Mouse (Mus musculus) lung, embryonic 14.5 days (tissue): ENCODE data around the gene Tiprl. TPM values are rescaled to one million over a fixed set of nuclear protein-coding genes. Genes with fewer than 3 reads are reported as not detected.
A peak's percentile ranks its signal among the peaks of the same experiment; 100 is the strongest.

Experiments
- ATAC-seq: fragments of 200-750 bp; cut with Nextera tagmentation; 2 replicates; pipeline ENCODE4 v1.8.0; 2017; ENCODE audit warnings: mild to moderate bottlenecking, moderate TSS enrichment, moderate library complexity; ENCODE audit not compliant: insufficient read depth
- DNase-seq: peaks from one replicate; pipeline ENCODE4 v3.0.0-alpha.2; 2015
- H3K27ac ChIP-seq: fragments of 300-500 bp; sonication (generic); 2 replicates; pipeline ENCODE4 v1.5.1; 2014; ENCODE audit warnings: low read depth, mild to moderate bottlenecking, moderate library complexity
- H3K27me3 ChIP-seq: fragments of 300-500 bp; sonication (generic); 2 replicates; pipeline ENCODE4 v1.6.1; 2014; ENCODE audit warnings: low read length, control low read depth; ENCODE audit not compliant: insufficient read depth
- H3K36me3 ChIP-seq: fragments of 300-500 bp; sonication (generic); 2 replicates; pipeline ENCODE4 v1.6.1; 2014; ENCODE audit warnings: control low read depth; ENCODE audit not compliant: insufficient read depth
- H3K4me1 ChIP-seq: fragments of 300-500 bp; sonication (generic); 2 replicates; pipeline ENCODE4 v1.6.1; 2014; ENCODE audit warnings: antibody characterized with exemption, control low read depth; ENCODE audit not compliant: insufficient read depth
- H3K4me2 ChIP-seq: fragments of 300-500 bp; sonication (generic); 2 replicates; pipeline ENCODE4 v1.6.1; 2014; ENCODE audit warnings: mild to moderate bottlenecking
- H3K4me3 ChIP-seq: fragments of 300-500 bp; sonication (generic); 2 replicates; pipeline ENCODE4 v1.5.1; 2014; ENCODE audit warnings: low read depth, low read length
- H3K9ac ChIP-seq: fragments of 300-500 bp; sonication (generic); 2 replicates; pipeline ENCODE4 v1.6.1; 2014
- H3K9me3 ChIP-seq: fragments of 300-500 bp; sonication (generic); 2 replicates; pipeline ENCODE4 v1.6.1; 2016; ENCODE audit warnings: low read depth, low read length, control low read depth
- CTCF ChIP-seq: IDR thresholded peaks from 2 replicates; pipeline ENCODE4 v1.5.1; 2016; ENCODE audit warnings: antibody characterized with exemption, low read depth
- WGBS: fragments of 180-500 bp; shearing (Covaris S2); extraction: QIAGEN DNeasy Blood & Tissue Kit; methylation state at CpG from one replicate; pipeline ENCODE4 v1.1.7; 2014; 5-methylcytosine and 5-hydroxymethylcytosine counted together
- polyA plus RNA-seq: library from polyadenylated mRNA; unstranded; fragments of >200 nt; fragmentation: Nextera tagmentation; extraction: Ambion mirVana; gene quantifications from 2 replicates; pipeline ENCODE4 v1.2.1, GENCODE M21; 2014

Gene Tiprl
- polyA plus RNA-seq, 1 experiment from 2014 or later: 88.3 TPM

DNA sequence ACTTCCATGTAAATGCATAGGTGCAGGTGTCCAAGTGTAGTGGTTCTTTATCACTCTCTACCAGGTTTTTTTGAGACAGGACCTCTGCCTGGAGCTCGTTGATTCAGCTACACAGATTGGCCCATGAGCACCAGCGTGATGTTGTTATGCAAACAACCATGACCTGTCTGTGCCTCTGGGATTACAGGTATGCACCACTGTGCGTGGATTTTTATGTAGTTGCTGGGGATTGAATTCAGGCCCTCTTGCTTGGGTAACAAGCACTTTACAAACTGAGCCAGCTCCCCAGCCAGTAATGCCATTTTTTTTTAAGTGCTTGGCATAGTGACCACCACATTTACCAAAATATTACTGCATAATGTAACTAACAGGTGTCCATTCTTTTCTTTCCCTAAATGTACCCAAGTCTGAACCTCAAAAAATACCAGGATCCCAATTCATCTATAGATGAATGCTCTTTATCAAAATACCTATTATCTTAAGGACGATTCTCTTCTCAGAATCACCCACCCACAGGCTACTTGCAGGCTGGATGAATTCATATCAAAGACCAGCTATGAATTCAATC lies 35.3 kb downstream of the Tiprl start:
- Histone ChIP-seq H3K9ac (no peak overlapping the region), H3K27ac (no peak overlapping the region), H3K36me3 (no peaks in the 10 kb centered on the region), H3K9me3 (no peaks in the 10 kb centered on the region), H3K4me3 (no peak overlapping the region), H3K4me2 (no peak overlapping the region), H3K27me3 (no peaks in the 10 kb centered on the region), H3K4me1 (no peaks in the 10 kb centered on the region)
- DNase-seq (no peak), ATAC-seq (no peak)
- no peak for TF ChIP-seq CTCF
- 72% methylated on average over 4 of the region's 4 CpGs for WGBS

GRCm38 (mm10) chr1:165200748-165201147 lies 36.0 kb downstream of the Tiprl start:
- ATAC-seq: no peak
- H3K9ac ChIP-seq: no peak overlapping the region
- no peaks in the 10 kb centered on the region for H3K27me3 ChIP-seq
- H3K36me3 ChIP-seq: no peaks in the 10 kb centered on the region
- DNase-seq: no peak
- H3K27ac ChIP-seq: no peak overlapping the region
- H3K4me2 ChIP-seq: no peak overlapping the region
- H3K4me1 ChIP-seq: no peaks in the 10 kb centered on the region
- H3K9me3 ChIP-seq: no peaks in the 10 kb centered on the region
- 54% methylated on average over 8 of the region's 8 CpGs for WGBS
- H3K4me3 ChIP-seq: no peak overlapping the region
- TF ChIP-seq CTCF: no peak

- DNase-seq: peak; percentile 44
Observed at GRCm38 (mm10) chr1:165199639-165200038, 37.2 kb downstream of the Tiprl start.

DNA sequence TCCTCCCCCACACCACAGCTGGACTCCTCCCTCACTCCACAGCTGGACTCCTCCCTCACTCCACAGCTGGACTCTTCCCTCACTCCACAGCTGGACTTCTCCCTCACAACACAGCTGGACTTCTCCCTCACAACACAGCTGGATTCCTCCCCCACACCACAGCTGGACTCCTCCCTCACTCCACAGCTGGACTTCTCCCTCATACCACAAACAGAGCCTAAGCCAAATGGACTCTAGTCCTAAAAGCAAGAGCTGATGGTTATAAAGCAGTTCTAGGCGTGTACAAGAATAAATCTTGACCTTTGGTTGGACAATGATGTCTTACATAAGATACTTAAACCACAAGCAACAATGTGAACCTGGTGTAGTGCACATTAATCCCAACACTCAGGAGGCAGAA lies 37.8 kb downstream of the Tiprl start:
- Histone ChIP-seq H3K27ac (no peak overlapping the region), H3K4me1 (peaks cover 10% of the 10 kb centered on the region), H3K4me3 (no peak overlapping the region), H3K36me3 (no peaks in the 10 kb centered on the region), H3K9ac (no peak overlapping the region), H3K27me3 (no peaks in the 10 kb centered on the region), H3K9me3 (no peaks in the 10 kb centered on the region), H3K4me2 (no peak overlapping the region)
- TF ChIP-seq CTCF: no peak
- ATAC-seq (no peak), DNase-seq (peak; percentile 23)
- 58% methylated on average over 1 of the region's 1 CpGs for WGBS

More at GRCm38 (mm10) chr1:165199639-165200038, 37.2 kb downstream of the Tiprl start:
- Histone ChIP-seq H3K4me1 (peaks cover 8% of the 10 kb centered on the region), H3K4me3 (no peak overlapping the region), H3K36me3 (no peaks in the 10 kb centered on the region), H3K27me3 (no peaks in the 10 kb centered on the region), H3K27ac (no peak overlapping the region), H3K9ac (no peak overlapping the region), H3K9me3 (no peaks in the 10 kb centered on the region), H3K4me2 (no peak overlapping the region)
- 65% methylated on average over 3 of the region's 3 CpGs for WGBS
- ATAC-seq: no peak
- TF ChIP-seq CTCF: no peak

GRCm38 (mm10) chr1:165197875-165198274 lies 38.9 kb downstream of the Tiprl start:
- no peak overlapping the region for H3K4me3 ChIP-seq
- ATAC-seq: no peak
- no peak overlapping the region for H3K9ac ChIP-seq
- H3K27ac ChIP-seq: no peak overlapping the region
- no peaks in the 10 kb centered on the region for H3K27me3 ChIP-seq
- no peaks in the 10 kb centered on the region for H3K9me3 ChIP-seq
- WGBS: 41% methylated on average over 3 of the region's 3 CpGs
- no peaks in the 10 kb centered on the region for H3K36me3 ChIP-seq
- DNase-seq: no peak
- H3K4me2 ChIP-seq: no peak overlapping the region
- H3K4me1 ChIP-seq: peaks cover 10% of the 10 kb centered on the region
- TF ChIP-seq CTCF: no peak

GRCm38 (mm10) chr1:165195396-165195960 lies 41.3 kb downstream of the Tiprl start:
- DNase-seq: no peak
- Histone ChIP-seq H3K9ac (no peak overlapping the region), H3K9me3 (no peaks in the 10 kb centered on the region), H3K27me3 (no peaks in the 10 kb centered on the region), H3K27ac (no peak overlapping the region), H3K4me2 (peak overlapping the region; percentile 90; the same call in 1 of the 2 replicates), H3K4me3 (no peak overlapping the region), H3K4me1 (peaks cover 10% of the 10 kb centered on the region), H3K36me3 (no peaks in the 10 kb centered on the region)
- no peak for TF ChIP-seq CTCF
- ATAC-seq: no peak
- 62% methylated on average over 3 of the region's 3 CpGs for WGBS

GRCm38 (mm10) chr1:165194662-165195013 lies 42.2 kb downstream of the Tiprl start:
- Histone ChIP-seq H3K9me3 (no peaks in the 10 kb centered on the region), H3K36me3 (no peaks in the 10 kb centered on the region), H3K4me3 (peak overlapping the region; percentile 67), H3K27ac (peak overlapping the region; percentile 72), H3K4me2 (peak overlapping the region; percentile 90), H3K9ac (peak overlapping the region; percentile 71; the same call in 1 of the 2 replicates), H3K4me1 (peaks cover 10% of the 10 kb centered on the region), H3K27me3 (no peaks in the 10 kb centered on the region)
- no peak for DNase-seq
- no peak for ATAC-seq
- WGBS: 6% methylated on average over 5 of the region's 5 CpGs
- no peak for TF ChIP-seq CTCF
